Mouse (Mus musculus): ENCODE results near the gene Nell1. TPM values are rescaled to one million over a fixed set of nuclear protein-coding genes. Genes with fewer than 3 reads are reported as not detected.

Nell1 gene
- total RNA-seq, 2 experiments from 2014 or later = not detected

DNA sequence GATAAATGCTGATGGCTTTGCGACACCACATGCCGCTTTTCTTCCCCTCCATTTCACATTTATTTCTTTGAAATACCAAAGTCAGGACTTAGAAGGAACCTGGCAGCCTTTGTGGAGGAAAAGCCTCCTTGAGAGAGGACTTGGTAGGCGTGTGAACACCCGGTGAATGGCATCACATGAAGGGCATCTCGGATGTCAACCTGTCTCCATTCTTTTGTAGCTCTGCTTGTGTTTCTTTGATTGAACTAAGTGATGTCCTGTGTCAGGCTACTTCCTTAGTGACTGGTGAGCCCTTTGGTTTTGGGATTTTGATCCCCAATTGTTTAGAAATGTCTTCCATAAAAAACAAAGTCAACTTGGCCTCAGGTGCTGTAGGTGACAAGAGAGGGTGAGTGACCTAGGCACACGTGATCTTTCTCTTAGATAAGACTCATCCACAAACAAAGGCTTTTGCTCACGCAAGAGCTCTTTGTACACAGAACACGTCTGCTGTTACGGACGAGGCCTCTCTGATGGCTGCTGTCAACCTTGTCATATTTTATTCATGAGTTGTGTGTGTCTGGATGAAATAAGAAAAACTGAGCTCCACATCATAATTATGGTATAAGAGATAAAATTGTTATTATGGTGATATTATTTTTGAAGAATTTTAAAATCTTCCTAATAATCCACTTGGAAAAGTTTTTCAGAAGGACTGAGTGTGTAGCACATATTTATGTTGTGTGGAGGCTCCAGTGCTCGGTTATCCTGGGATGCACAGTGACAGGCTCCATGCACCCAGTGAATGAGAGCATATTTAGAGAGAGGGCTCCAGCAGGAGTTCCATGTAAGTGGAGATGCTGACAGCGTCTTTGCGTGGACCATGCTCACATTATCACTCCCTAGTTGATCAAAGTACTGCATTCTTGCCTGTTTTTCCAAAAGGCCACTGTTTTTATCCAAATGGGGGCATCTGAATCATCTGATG, 60.8 kb downstream of the Nell1 start:
- intact Hi-C loops (cut with DNase I) = no loop called here

DNA sequence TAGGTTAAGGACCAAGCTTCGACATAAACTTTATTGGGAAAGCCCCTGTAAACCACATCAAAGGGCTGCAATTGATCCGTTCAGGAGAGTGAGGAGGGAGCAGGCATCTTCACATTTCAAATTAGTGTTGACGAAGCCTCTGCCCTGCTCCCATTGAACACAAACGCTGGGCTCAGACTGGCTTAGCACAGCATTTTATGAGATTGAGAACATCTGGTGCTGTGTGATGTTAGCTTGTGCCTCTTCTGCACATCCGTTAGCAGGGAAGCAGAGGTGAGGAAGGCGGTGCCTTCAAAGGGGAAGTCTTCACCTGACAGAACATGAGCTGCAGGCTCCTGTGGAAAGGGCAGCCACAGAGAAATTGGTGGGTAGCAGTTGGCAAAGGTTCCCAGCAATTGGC, 66.4 kb downstream of the Nell1 start:
- no peak for DNase-seq (ENCODE audit: low spot score)

More for the DNA sequence above, 60.8 kb downstream of the Nell1 start:
- DNase-seq (ENCODE audit: low spot score) = no peak

DNA sequence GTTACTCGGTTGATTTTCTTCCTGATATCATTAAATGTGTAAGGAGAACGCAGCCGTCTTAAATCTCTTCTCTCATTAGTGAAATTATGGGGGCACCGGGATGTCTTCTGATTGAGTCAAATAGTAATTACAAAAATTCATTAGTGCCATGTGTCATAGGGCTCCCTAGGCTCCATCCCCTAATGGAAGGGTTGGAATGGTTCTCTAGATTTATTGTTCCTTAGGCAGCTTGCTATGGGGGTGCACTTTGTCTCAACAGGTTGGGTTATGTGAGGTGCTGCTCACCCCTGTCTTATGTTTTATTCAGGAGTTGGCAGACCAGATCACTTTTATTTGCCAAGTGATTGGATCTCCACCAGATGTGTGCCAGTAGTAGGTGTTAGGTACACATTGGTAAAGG, 75.5 kb downstream of the Nell1 start:
- no peak for DNase-seq (ENCODE audit: low spot score)

More for the DNA sequence above, 66.4 kb downstream of the Nell1 start:
- intact Hi-C loops (cut with DNase I) = no loop called here

GRCm38 (mm10) chr7:50053704-50054103, 79.0 kb downstream of the Nell1 start:
- no peak for DNase-seq (ENCODE audit: low spot score)
- intact Hi-C loops (cut with DNase I) = no loop called here

More for the DNA sequence above, 75.5 kb downstream of the Nell1 start:
- intact Hi-C loops (cut with DNase I) = no loop called here

GRCm38 (mm10) chr7:50094461-50094860, 119.8 kb downstream of the Nell1 start:
- intact Hi-C loops (cut with DNase I) = no loop called here
- DNase-seq (ENCODE audit: low spot score) = no peak

- DNase-seq (ENCODE audit: low spot score) = no peak
- intact Hi-C loops (cut with DNase I) = no loop called here
These were observed 131.1 kb downstream of the Nell1 start for GRCm38 (mm10) chr7:50105612-50106321.

DNA sequence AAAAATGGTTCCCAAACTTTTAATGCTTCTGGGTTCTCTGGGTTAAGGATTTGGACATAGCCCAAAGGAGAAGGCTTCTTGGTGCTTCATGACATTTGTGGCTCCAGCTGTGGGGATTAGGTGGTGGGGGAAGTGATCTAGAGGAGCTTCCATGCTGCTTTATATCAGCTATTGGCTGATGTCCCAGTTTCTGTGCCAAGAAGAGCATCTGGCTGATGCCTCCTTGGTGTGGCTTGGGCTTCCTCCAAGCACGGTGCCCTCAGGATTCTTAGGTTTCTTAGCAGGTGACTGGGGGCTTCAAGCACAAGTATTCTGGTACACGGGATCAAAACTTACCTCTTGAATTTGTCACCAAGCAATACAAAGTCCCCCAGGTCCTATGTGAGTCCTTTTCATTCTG, 132.6 kb downstream of the Nell1 start:
- intact Hi-C loops (cut with DNase I) = no loop called here

DNA sequence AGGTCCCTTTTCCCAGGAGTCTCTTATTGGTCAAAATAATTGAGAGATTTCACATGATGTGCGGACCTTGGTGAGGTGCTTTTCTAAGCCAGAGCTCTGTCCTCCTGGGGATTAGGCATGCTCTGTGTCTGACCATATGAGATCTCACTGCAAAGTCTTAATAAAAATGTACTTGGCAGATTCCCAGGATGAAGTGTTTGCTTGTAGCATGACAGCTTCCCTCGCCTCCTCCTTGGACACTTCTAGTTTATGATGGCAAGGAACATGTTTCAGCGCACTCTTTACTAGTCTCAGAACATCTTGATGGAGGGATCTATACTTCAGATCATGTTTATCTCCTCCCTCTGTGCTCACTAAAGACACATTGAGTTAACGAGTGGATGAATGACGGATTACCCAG, 143.7 kb downstream of the Nell1 start:
- no peak for DNase-seq (ENCODE audit: low spot score)

More for the DNA sequence above, 132.6 kb downstream of the Nell1 start:
- no peak for DNase-seq (ENCODE audit: low spot score)

GRCm38 (mm10) chr7:50137706-50138105, 163.0 kb downstream of the Nell1 start:
- intact Hi-C loops (cut with DNase I) = no loop called here
- DNase-seq (ENCODE audit: low spot score) = no peak

More for the DNA sequence above, 143.7 kb downstream of the Nell1 start:
- intact Hi-C loops (cut with DNase I) = no loop called here

DNA sequence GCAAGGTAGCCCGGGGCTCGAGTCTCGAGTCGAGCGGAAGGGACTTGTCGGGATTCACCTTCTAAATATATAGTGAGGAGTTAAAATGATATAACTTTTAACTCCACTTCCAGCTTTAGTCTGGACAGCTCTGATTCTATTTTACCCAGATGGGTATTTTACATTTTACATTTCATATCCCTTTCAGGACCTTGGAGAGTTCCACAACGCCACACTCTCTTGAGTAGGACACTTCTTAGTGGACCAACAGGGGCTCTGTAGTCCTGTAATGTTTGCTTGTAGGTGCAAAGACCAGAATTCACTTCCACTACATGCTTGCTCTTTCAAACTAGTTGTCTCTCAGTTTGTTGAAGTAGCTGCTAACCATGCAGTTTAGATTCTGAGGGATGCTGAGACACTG, 174.7 kb downstream of the Nell1 start:
- intact Hi-C loops (cut with DNase I) = no loop called here
- no peak for DNase-seq (ENCODE audit: low spot score)

DNA sequence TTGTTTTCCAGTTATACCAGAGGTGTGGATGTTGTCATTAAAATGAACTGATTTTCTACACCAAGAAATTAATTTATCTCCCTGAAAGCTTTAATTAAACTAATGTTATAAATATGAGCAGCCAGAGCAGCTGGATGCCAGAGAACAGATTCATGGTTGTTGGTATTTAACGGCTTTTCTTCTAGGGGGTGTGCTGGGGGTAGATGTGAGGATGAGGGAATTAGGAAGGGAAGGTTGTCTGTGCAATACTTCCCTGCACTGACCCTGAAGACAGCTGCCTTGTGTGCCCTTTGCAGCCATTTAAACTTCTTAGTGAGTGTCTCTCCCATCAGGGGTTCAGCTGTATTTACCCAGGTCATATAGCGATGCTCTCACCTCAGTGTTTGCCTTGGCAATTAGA, 176.2 kb downstream of the Nell1 start:
- no peak for DNase-seq (ENCODE audit: low spot score)
- intact Hi-C loops (cut with DNase I) = no loop called here

DNA sequence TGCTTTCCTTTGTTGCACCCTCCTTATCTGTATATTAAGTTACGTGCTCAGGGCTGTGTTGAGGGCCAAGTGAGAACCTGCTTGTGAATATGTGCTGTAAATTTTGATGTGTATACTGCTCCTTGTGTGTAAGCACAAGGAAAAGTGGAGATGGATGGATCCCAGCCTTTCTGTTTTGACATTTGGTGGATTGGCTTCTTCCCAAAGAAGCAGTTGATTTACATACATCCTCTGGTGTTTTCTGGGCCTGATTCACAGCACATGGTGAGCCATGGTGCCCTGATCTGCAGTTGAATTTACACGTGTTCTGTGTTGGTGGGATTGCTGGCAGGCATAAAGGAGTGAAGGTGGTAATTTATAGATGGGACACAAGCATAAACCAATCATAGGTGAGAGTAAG, 179.0 kb downstream of the Nell1 start:
- DNase-seq (ENCODE audit: low spot score) = no peak
- intact Hi-C loops (cut with DNase I) = no loop called here

DNA sequence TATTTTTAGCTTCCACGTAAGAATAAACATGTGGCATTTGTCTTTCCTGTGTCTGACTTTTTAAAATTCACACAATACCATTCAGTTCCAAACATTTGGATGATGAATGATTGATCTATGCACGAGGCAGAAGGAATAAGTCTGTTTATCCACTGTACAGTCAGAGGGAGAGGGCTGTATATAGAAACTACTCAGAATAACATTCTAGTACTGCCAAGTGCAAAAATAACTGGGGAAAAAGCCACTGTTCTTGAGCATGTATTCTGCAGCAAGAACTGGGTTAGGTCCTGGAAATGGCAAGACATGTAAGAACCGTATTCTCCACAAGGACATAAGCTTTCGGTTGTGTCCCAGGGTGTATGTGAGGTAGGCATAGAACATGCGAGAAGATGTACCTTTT, 187.9 kb downstream of the Nell1 start:
- intact Hi-C loops (cut with DNase I) = no loop called here

DNA sequence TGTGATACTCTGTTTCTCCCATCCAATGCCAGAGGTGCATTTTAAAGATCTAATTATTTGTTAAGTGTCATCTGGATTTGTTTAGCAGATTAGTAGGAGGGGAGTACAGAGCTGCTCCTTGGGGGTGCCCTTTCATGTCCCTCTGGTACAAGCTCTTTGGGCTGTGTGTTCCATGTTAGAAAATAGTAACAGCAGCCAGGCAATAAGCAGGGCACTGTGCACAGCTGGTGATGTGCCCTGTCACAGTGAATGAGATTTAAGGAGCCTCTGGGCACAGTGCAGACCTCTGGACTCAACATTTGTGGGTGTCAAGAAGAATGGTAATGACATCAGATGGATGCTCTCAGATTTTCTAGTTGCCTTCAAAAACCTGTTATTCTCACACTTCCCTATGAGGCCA, 194.1 kb downstream of the Nell1 start:
- intact Hi-C loops (cut with DNase I) = no loop called here
- DNase-seq (ENCODE audit: low spot score) = no peak

More for the DNA sequence above, 187.9 kb downstream of the Nell1 start:
- DNase-seq (ENCODE audit: low spot score) = no peak

GRCm38 (mm10) chr7:50186306-50186705, 211.6 kb downstream of the Nell1 start:
- intact Hi-C loops (cut with DNase I) = no loop called here

DNA sequence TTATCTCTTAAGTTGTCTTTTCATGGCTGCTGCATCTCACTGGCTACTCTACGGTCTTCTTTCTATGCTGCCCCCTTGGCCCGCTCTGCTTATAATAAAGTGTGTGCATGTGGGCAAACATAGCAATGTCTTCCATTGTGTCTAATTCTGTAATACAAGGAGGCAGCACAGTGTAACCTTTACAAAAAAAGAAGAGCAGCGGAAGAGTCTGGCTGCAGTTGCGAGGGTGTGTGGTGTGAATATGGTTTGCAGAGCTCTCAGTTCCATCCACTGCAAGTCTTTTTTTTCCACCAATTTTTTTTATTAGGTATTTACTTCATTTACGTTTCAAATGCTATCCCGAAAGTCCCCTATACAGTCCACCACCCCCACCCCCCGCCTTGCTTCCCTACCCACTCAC, 219.3 kb downstream of the Nell1 start:
- intact Hi-C loops (cut with DNase I) = no loop called here

More at GRCm38 (mm10) chr7:50186306-50186705, 211.6 kb downstream of the Nell1 start:
- no peak for DNase-seq (ENCODE audit: low spot score)

DNA sequence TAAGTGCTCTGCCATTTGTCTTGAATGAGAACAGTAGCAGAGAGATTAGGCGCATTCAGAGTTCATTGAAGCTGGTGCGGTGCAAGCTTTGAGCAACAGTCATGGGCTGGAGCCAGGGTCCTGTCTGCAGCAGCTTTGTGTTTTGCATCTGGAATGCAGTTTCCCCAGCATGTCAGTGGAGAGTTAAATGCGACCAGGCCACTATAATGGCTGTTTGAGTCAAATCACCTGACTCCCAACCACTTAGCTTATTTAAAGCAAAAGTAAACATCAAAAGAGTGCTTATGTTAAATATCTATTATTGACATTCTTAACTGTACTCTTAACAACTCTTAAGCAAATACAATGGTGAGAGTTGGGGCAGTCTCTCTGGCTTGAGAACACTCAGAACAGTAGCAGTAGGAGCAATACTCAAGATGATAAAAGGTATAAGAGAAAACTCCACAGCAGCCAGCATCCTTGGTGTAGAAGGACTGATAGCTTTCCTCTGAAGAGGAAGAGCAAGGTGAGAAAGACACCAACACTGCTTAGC, 220.5 kb downstream of the Nell1 start:
- intact Hi-C loops (cut with DNase I) = no loop called here
- DNase-seq (ENCODE audit: low spot score) = no peak

More for the DNA sequence above, 219.3 kb downstream of the Nell1 start:
- DNase-seq (ENCODE audit: low spot score) = no peak

GRCm38 (mm10) chr7:50205268-50205667, 230.6 kb downstream of the Nell1 start:
- peak; percentile 1 for DNase-seq (ENCODE audit: low spot score)
- intact Hi-C loops (cut with DNase I) = no loop called here

DNA sequence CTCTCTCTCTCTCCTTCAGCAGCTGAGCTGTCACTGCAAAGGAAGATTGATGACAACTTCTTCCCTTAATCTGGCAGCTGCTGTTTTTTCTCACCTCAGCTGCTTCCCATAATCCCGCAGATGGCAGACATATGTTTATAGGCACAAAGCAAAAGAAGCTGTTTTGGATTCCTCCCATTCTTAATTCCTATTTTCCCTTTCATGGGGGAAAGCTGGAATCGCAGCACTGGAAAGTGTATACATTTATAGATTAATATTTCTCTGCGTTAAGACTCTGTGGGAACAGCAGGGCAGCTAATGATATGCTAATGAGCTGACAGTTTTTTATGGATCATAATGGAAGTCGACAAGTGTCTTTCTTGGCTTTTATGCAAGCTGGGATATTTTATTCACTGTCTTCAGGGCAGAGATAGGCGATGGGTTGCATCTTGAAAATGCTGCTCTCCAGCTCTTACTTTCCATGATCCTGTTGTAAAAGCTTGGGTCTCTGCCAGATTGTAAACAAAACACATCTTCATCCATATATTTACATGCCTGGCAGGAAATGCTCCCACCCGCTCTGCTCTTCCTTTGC, 236.1 kb downstream of the Nell1 start:
- no peak for DNase-seq (ENCODE audit: low spot score)
- intact Hi-C loops (cut with DNase I) = no loop called here

DNA sequence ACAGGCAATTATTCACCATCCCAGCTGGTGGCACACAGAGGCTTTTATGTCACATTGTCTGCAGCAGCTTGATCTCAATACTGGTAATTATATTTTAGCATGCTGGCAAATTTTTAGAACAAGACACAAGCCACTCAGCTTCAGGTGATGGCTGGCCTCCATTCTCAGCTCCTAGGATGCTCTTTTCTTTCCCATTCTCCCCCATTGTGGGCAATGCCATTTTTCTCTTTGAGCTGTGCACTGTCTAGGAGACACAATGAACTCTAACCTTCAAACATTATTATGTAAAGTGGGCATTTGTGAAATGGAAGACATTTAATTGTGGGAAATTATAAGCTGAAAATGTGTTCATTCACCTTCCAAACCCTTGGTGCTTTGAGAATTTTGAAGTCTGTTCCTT, 247.2 kb downstream of the Nell1 start:
- no peak for DNase-seq (ENCODE audit: low spot score)
- intact Hi-C loops (cut with DNase I) = no loop called here

Measured in heart, postnatal 25 days (tissue).